28 mouse cellular contexts compared by ENCODE assay signal in the genomic region with DNA sequence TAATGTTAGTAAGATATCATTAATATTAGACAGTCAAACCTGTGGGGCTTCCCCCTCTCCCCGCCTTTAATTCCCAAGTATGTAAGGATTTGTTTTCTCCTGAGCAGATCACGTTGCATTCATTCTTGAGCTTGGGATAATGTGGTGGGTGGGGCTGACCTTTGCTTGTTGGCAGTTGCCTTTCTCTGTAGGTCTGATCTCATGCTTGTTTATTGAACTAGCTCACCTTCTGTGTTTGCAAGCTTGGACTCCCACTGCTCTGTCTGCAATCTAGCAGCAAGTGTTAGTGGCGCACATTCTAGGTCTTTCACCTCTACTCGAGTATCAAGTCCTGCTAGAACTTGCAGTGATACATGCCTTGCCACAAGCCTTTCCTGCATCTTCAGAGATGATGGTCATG.
DNase-seq lines count a peak whose midpoint lies in the region; ATAC-seq lines count a peak whose summit lies in the region.
"Had no signal": no experiment of that assay in that cellular context is flagged by ENCODE, and none has a peak within 500 bp of the region (broad histone marks: within the 10 kb centered on the region; RNA-seq: fewer than 3 reads in every experiment).

No protein-coding gene starts in this region.

- H3K27ac ChIP-seq in kidney, embryonic 15.5 days, result 0 out of 2 replicates have a peak overlapping the region, but pooled peaks have one; percentile 18
- H3K27ac ChIP-seq in kidney, embryonic 14.5 days (ENCODE audit: low read depth, low read length), result no peak overlapping the region
- H3K27ac ChIP-seq in liver, embryonic 16.5 days (ENCODE audit: low read length), result no peak overlapping the region
- H3K27ac ChIP-seq in liver, embryonic 11.5 days (ENCODE audit: low read depth, low read length), result no peak overlapping the region
- H3K27ac ChIP-seq in midbrain, embryonic 11.5 days (ENCODE audit: low read depth, low read length), result no peak overlapping the region
- H3K27ac ChIP-seq: embryonic facial prominence, embryonic 13.5 days; forebrain, embryonic 13.5 days; hindbrain, embryonic 10.5 days; limb, embryonic 15.5 days; lung, embryonic 15.5 days; midbrain, embryonic 15.5 days; neural tube, embryonic 12.5 days had no signal

- ATAC-seq in kidney, embryonic 15.5 days (replicated peaks; ENCODE audit: low FRiP score), result no peak
- ATAC-seq in kidney, embryonic 14.5 days (ENCODE audit: low FRiP score, low TSS enrichment), result no peak
- ATAC-seq in liver, embryonic 16.5 days (ENCODE audit: low read depth), result peak; percentile 64
- no peak for ATAC-seq in liver, embryonic 11.5 days (replicated peaks; ENCODE audit: low FRiP score)
- no peak for ATAC-seq in midbrain, embryonic 11.5 days (ENCODE audit: low FRiP score)
- ATAC-seq: activated CD4-positive, CD25-positive, alpha-beta regulatory T cell, adult 4 months; forebrain, embryonic 13.5 days; hindbrain, embryonic 16.5 days; midbrain, embryonic 15.5 days; Patski had no signal

- H3K9ac ChIP-seq in kidney, embryonic 15.5 days, result no peak overlapping the region
- no peak overlapping the region for H3K9ac ChIP-seq in kidney, embryonic 14.5 days (ENCODE audit: low read depth, low read length)
- no peak overlapping the region for H3K9ac ChIP-seq in liver, embryonic 16.5 days (ENCODE audit: low read depth, low read length)
- no peak overlapping the region for H3K9ac ChIP-seq in liver, embryonic 11.5 days (ENCODE audit: low read depth, low read length)
- no peak overlapping the region for H3K9ac ChIP-seq in midbrain, embryonic 11.5 days (ENCODE audit: low read length)
- H3K9ac ChIP-seq: embryonic facial prominence, embryonic 13.5 days; forebrain, embryonic 13.5 days; heart, embryonic 15.5 days; limb, embryonic 15.5 days; lung, embryonic 15.5 days; midbrain, embryonic 15.5 days; neural tube, embryonic 12.5 days had no signal

- H3K9me3 ChIP-seq in kidney, embryonic 15.5 days (replicated peaks), result no peaks in the 10 kb centered on the region
- H3K9me3 ChIP-seq in kidney, embryonic 14.5 days (ENCODE audit: control insufficient read depth, low read length), result no peaks in the 10 kb centered on the region
- H3K9me3 ChIP-seq in liver, embryonic 16.5 days (replicated peaks; ENCODE audit: control insufficient read depth, low read length), result no peaks in the 10 kb centered on the region
- no peaks in the 10 kb centered on the region for H3K9me3 ChIP-seq in liver, embryonic 11.5 days (ENCODE audit: control insufficient read depth, low read length)
- no peaks in the 10 kb centered on the region for H3K9me3 ChIP-seq in midbrain, embryonic 11.5 days (ENCODE audit: control insufficient read depth, low read length)
- H3K9me3 ChIP-seq: embryonic facial prominence, embryonic 13.5 days; forebrain, embryonic 13.5 days; G1E; heart, embryonic 15.5 days; hindbrain, embryonic 10.5 days; limb, embryonic 15.5 days; lung, embryonic 15.5 days; midbrain, embryonic 15.5 days; neural tube, embryonic 12.5 days had no signal

- H3K27me3 ChIP-seq in kidney, embryonic 15.5 days, result no peaks in the 10 kb centered on the region
- no peaks in the 10 kb centered on the region for H3K27me3 ChIP-seq in kidney, embryonic 14.5 days (ENCODE audit: control insufficient read depth, insufficient read depth, low read length)
- H3K27me3 ChIP-seq in liver, embryonic 16.5 days (ENCODE audit: control insufficient read depth, insufficient read depth, low read depth, low read length), result no peaks in the 10 kb centered on the region
- no peaks in the 10 kb centered on the region for H3K27me3 ChIP-seq in liver, embryonic 11.5 days (replicated peaks; ENCODE audit: control insufficient read depth, insufficient read depth, low read length)
- no peaks in the 10 kb centered on the region for H3K27me3 ChIP-seq in midbrain, embryonic 11.5 days (ENCODE audit: control insufficient read depth, insufficient read depth, low read length)
- H3K27me3 ChIP-seq: CH12.LX; embryonic facial prominence, embryonic 13.5 days; forebrain, embryonic 13.5 days; heart, embryonic 15.5 days; limb, embryonic 15.5 days; lung, embryonic 15.5 days; midbrain, embryonic 15.5 days; neural tube, embryonic 12.5 days; Patski had no signal

- peaks cover 64% of the 10 kb centered on the region for H3K36me3 ChIP-seq in kidney, embryonic 15.5 days
- peaks cover 42% of the 10 kb centered on the region for H3K36me3 ChIP-seq in kidney, embryonic 14.5 days (ENCODE audit: control insufficient read depth, insufficient read depth, low read length)
- peaks cover 16% of the 10 kb centered on the region for H3K36me3 ChIP-seq in liver, embryonic 16.5 days (ENCODE audit: control insufficient read depth, insufficient read depth)
- peaks cover 13% of the 10 kb centered on the region; the same call in 1 of the 2 replicates for H3K36me3 ChIP-seq in liver, embryonic 11.5 days (ENCODE audit: control insufficient read depth, insufficient read depth, low read length)
- H3K36me3 ChIP-seq in midbrain, embryonic 11.5 days (ENCODE audit: control insufficient read depth, insufficient read depth, low read length), result peaks cover under 1% of the 10 kb centered on the region; the same call in 1 of the 2 replicates
- H3K36me3 ChIP-seq: midbrain, embryonic 15.5 days had no signal

- no peak for DNase-seq in liver, embryonic 11.5 days (ENCODE audit: low spot score)
- DNase-seq in kidney, postnatal 36 days, result peak; percentile 30 to 34
- DNase-seq in midbrain, embryonic 11.5 days (ENCODE audit: low spot score, missing footprints), result no peak
- no peak for DNase-seq in left cerebral cortex, postnatal 25 days (ENCODE audit: low spot score in 2 of 2)
- DNase-seq: adrenal gland, adult 8-10 months; B cell, adult 2 months; cerebellum, adult 18-20 months; cerebellum, postnatal 14 days; lung, postnatal 36 days; right cerebral cortex, postnatal 25 days; spleen, adult 18-20 months; thymus, postnatal 25 days had no signal

- H3K4me2 ChIP-seq in kidney, embryonic 15.5 days, result no peak overlapping the region
- no peak overlapping the region for H3K4me2 ChIP-seq in kidney, embryonic 14.5 days (replicated peaks; ENCODE audit: low read depth, low read length)
- H3K4me2 ChIP-seq in liver, embryonic 16.5 days (ENCODE audit: low read depth, low read length), result no peak overlapping the region
- no peak overlapping the region for H3K4me2 ChIP-seq in liver, embryonic 11.5 days
- no peak overlapping the region for H3K4me2 ChIP-seq in midbrain, embryonic 11.5 days
- H3K4me2 ChIP-seq: embryonic facial prominence, embryonic 13.5 days; forebrain, embryonic 13.5 days; heart, embryonic 15.5 days; limb, embryonic 15.5 days; lung, embryonic 15.5 days; midbrain, embryonic 15.5 days; neural tube, embryonic 12.5 days had no signal

- intact Hi-C loops in left cerebral cortex, postnatal 25 days (cut with DNase I), result no loop called here

- no peak overlapping the region for H3K4me3 ChIP-seq in kidney, embryonic 15.5 days (replicated peaks)
- no peak overlapping the region for H3K4me3 ChIP-seq in kidney, embryonic 14.5 days (ENCODE audit: low read length)
- no peak overlapping the region for H3K4me3 ChIP-seq in liver, embryonic 16.5 days (ENCODE audit: low read depth, low read length)
- H3K4me3 ChIP-seq in liver, embryonic 11.5 days (ENCODE audit: low read depth, low read length), result no peak overlapping the region
- no peak overlapping the region for H3K4me3 ChIP-seq in midbrain, embryonic 11.5 days (ENCODE audit: low read depth, low read length)
- H3K4me3 ChIP-seq: embryonic facial prominence, embryonic 13.5 days; forebrain, embryonic 13.5 days; heart, embryonic 15.5 days; hindbrain, embryonic 10.5 days; limb, embryonic 15.5 days; lung, embryonic 15.5 days; midbrain, embryonic 15.5 days; neural tube, embryonic 12.5 days had no signal

- 55% methylated on average over 4 of the region's 4 CpGs for WGBS in kidney, embryonic 15.5 days
- 56% methylated on average over 4 of the region's 4 CpGs for WGBS in kidney, embryonic 14.5 days
- WGBS in liver, embryonic 16.5 days (ENCODE audit: insufficient replicate concordance), result 66% methylated on average over 4 of the region's 4 CpGs
- 80% methylated on average over 4 of the region's 4 CpGs for WGBS in liver, embryonic 11.5 days
- 53% methylated on average over 4 of the region's 4 CpGs for WGBS in midbrain, embryonic 11.5 days

- H3K4me1 ChIP-seq in kidney, embryonic 15.5 days, result peaks cover 19% of the 10 kb centered on the region
- peaks cover 6% of the 10 kb centered on the region for H3K4me1 ChIP-seq in kidney, embryonic 14.5 days (ENCODE audit: control insufficient read depth, insufficient read depth, low read length)
- H3K4me1 ChIP-seq in liver, embryonic 16.5 days (ENCODE audit: control insufficient read depth, low read depth, low read length), result no peaks in the 10 kb centered on the region; the same call in 1 of the 2 replicates
- H3K4me1 ChIP-seq in liver, embryonic 11.5 days (replicated peaks; ENCODE audit: control insufficient read depth, insufficient read depth, low read length), result no peaks in the 10 kb centered on the region
- H3K4me1 ChIP-seq in midbrain, embryonic 11.5 days (ENCODE audit: control insufficient read depth, insufficient read depth, low read length), result no peaks in the 10 kb centered on the region
- H3K4me1 ChIP-seq: forebrain, embryonic 13.5 days; limb, embryonic 15.5 days; lung, embryonic 15.5 days; midbrain, embryonic 15.5 days; neural tube, embryonic 12.5 days had no signal

Comparison
In these comparisons a context has a peak if more than half of its experiments do, and no peak if none do; other contexts are left out.
1. DNase-seq: peak in kidney, postnatal 36 days (2 of 2); none in liver, embryonic 11.5 days (single experiment), midbrain, embryonic 11.5 days (single experiment) and left cerebral cortex, postnatal 25 days (0 of 2).